Mouse (Mus musculus) thymus, adult 2 months (tissue): ENCODE measurements around the gene Evx2. TPM values are rescaled to one million over a fixed set of nuclear protein-coding genes. Genes with fewer than 3 reads are reported as not detected.

Experiments used
- DNase-seq: peaks from one replicate; pipeline ENCODE4 v3.0.0; 2021
- H3K27ac ChIP-seq: fragments of 200-500 bp; 2 replicates; pipeline ENCODE4 v1.5.1; 2012; ENCODE audit warnings: low read length, control low read depth; ENCODE audit not compliant: control insufficient read depth, insufficient read depth
- H3K27me3 ChIP-seq: fragments of 200-500 bp; 2 replicates; pipeline ENCODE4 v1.6.1; 2012; ENCODE audit warnings: mild to moderate bottlenecking, low read length, moderate library complexity, mixed read lengths; ENCODE audit not compliant: control insufficient read depth, insufficient read depth
- H3K36me3 ChIP-seq: fragments of 200-500 bp; 2 replicates; pipeline ENCODE4 v1.6.1; 2012; ENCODE audit warnings: mild to moderate bottlenecking, low read length, moderate library complexity; ENCODE audit not compliant: control insufficient read depth, insufficient read depth
- H3K4me1 ChIP-seq: fragments of 200-500 bp; replicated peaks from 2 replicates; pipeline ENCODE4 v1.6.1; 2012; ENCODE audit warnings: low read length; ENCODE audit not compliant: control insufficient read depth, insufficient read depth
- H3K4me3 ChIP-seq: fragments of 200-500 bp; 2 replicates; pipeline ENCODE4 v1.5.1; 2012; ENCODE audit warnings: mild to moderate bottlenecking, low read length, control low read depth, moderate library complexity; ENCODE audit not compliant: control insufficient read depth, insufficient read depth
- CTCF ChIP-seq: fragments of 200-500 bp; IDR thresholded peaks from 2 replicates; pipeline ENCODE4 v1.5.1; 2012; ENCODE audit warnings: mild to moderate bottlenecking, control low read depth, low read length, moderate library complexity, borderline replicate concordance; ENCODE audit not compliant: control insufficient read depth, poor library complexity, insufficient read depth; ENCODE audit errors: extremely low read depth
- POLR2A ChIP-seq: fragments of 200-500 bp; IDR thresholded peaks from 2 replicates; pipeline ENCODE4 v1.6.1; 2012; ENCODE audit warnings: mild to moderate bottlenecking, low read length, control low read depth, moderate library complexity; ENCODE audit not compliant: control insufficient read depth, poor library complexity, insufficient read depth; ENCODE audit errors: extremely low read depth
- WGBS: fragments of 180-500 bp; shearing (Covaris S2); methylation state at CpG from one replicate; pipeline ENCODE4 v1.1.7; 2018; 5-methylcytosine and 5-hydroxymethylcytosine counted together
- polyA plus RNA-seq: library from polyadenylated mRNA; depleted of rRNA; stranded (reverse); fragments of >200 nt; gene quantifications from 2 replicates; pipeline ENCODE4 v1.2.3, GENCODE M21; 2012

The Evx2 gene
- polyA plus RNA-seq, 1 experiment, result not detected

- DNase-seq, result no peak
- no peak for TF ChIP-seq CTCF
- no peak for TF ChIP-seq POLR2A
- no peak overlapping the region for H3K27ac ChIP-seq
- WGBS, result 30% methylated on average over 23 of the region's 23 CpGs
- H3K4me3 ChIP-seq, result no peak overlapping the region
- H3K4me1 ChIP-seq, result peaks cover 4% of the 10 kb centered on the region
- H3K27me3 ChIP-seq, result peaks cover 23% of the 10 kb centered on the region
- H3K36me3 ChIP-seq, result no peaks in the 10 kb centered on the region
These were observed 40.5 kb upstream of the Evx2 start for GRCm38 (mm10) chr2:74699664-74700545.

DNA sequence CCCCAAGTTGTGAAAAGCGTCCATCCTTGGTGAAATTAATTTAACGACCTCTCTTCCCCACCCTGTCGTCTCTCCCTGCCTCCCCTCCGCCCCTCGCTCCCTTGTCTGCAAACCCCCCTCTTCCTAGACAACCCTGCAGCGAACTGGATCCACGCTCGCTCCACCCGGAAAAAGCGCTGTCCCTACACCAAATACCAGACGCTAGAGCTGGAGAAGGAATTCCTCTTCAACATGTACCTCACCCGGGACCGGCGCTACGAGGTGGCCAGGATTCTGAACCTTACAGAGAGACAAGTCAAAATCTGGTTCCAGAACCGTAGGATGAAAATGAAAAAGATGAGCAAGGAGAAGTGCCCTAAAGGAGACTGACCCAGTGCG lies 39.7 kb upstream of the Evx2 start:
- Histone ChIP-seq H3K36me3 (no peaks in the 10 kb centered on the region), H3K4me3 (no peak overlapping the region), H3K27ac (no peak overlapping the region), H3K4me1 (no peaks in the 10 kb centered on the region; the same call in 1 of the 2 replicates), H3K27me3 (peaks cover 23% of the 10 kb centered on the region)
- DNase-seq, result no peak
- TF ChIP-seq CTCF (no peak), POLR2A (no peak)
- 17% methylated on average over 17 of the region's 17 CpGs for WGBS

- TF ChIP-seq POLR2A, result no peak
- TF ChIP-seq CTCF, result no peak
- DNase-seq, result no peak
- H3K4me3 ChIP-seq, result no peak overlapping the region
- H3K36me3 ChIP-seq, result no peaks in the 10 kb centered on the region
- no peak overlapping the region for H3K27ac ChIP-seq
- H3K4me1 ChIP-seq, result no peaks in the 10 kb centered on the region; the same call in 1 of the 2 replicates
- 5% methylated on average over 86 of the region's 86 CpGs for WGBS
- H3K27me3 ChIP-seq, result peaks cover 23% of the 10 kb centered on the region
These were observed 39.1 kb upstream of the Evx2 start for GRCm38 (mm10) chr2:74698201-74699052.

DNA sequence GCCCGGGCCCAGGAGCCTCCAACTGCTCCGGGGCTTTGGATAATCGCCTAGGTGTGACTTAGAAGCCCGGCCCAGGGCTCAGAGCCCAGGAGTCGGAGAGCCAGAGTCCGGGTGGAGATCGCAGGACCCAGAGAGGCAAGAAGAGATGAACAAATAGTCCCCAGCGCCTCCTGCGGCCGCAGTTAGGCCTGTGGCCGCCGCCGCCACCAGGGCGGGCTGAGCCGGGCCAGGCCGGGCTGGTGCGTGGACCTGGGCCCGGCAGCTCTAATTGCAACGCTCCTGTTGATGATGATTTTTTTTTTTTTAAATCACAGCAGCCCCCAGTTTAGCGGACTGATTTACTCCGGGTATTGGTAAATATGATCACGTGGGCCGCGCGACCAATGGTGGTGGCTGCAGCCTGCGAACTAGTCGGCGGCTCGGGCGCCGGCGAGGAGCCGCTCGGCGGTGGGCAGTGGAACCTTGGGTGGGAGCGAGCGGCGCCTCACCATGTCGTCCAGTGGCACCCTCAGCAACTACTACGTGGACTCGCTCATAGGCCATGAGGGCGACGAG lies 38.3 kb upstream of the Evx2 start, which contains the start of gene Hoxd9:
Gene Hoxd9 (plus strand): TSS at position 161 of the 555 bp plus-strand sequence.
- Histone ChIP-seq H3K4me3 (no peak within 1 kb of the TSS), H3K27ac (no peak within 1 kb of the TSS), H3K27me3 (peaks cover 28% of the 10 kb centered on the region), H3K4me1 (no peaks in the 10 kb centered on the region; the same call in 1 of the 2 replicates), H3K36me3 (no peaks in the 10 kb centered on the region)
- TF ChIP-seq POLR2A (no peak), CTCF (no peak)
- 3% methylated on average over 43 of the region's 43 CpGs for WGBS
- DNase-seq, result no peak

- Histone ChIP-seq H3K4me3 (no peak overlapping the region), H3K27ac (no peak overlapping the region), H3K27me3 (peaks cover 38% of the 10 kb centered on the region), H3K4me1 (no peaks in the 10 kb centered on the region; the same call in 1 of the 2 replicates), H3K36me3 (no peaks in the 10 kb centered on the region)
- TF ChIP-seq POLR2A (no peak), CTCF (no peak)
- whole genome bisulfite sequencing, result 19% methylated on average over 34 of the region's 34 CpGs
- no peak for DNase-seq
These were observed 37.3 kb upstream of the Evx2 start for GRCm38 (mm10) chr2:74696442-74697335.

GRCm38 (mm10) chr2:74695813-74696430 lies 36.6 kb upstream of the Evx2 start:
- no peak for TF ChIP-seq CTCF
- no peak for TF ChIP-seq POLR2A
- Histone ChIP-seq H3K27ac (no peak overlapping the region), H3K27me3 (peaks cover 40% of the 10 kb centered on the region), H3K4me3 (no peak overlapping the region), H3K4me1 (no peaks in the 10 kb centered on the region; the same call in 1 of the 2 replicates), H3K36me3 (no peaks in the 10 kb centered on the region)
- no peak for DNase-seq
- WGBS, result 27% methylated on average over 7 of the region's 7 CpGs
